Mouse (Mus musculus) erythroblast, embryonic 14.5 days (primary cell): ENCODE measurements around the gene Afg3l1.

Experiments used
- GATA1 ChIP-seq: IDR thresholded peaks from 2 replicates; pipeline ENCODE4 v1.6.1; 2012; ENCODE audit warnings: low read length, inconsistent platforms, mixed read lengths
- TAL1 ChIP-seq: IDR thresholded peaks from 3 replicates; pipeline ENCODE4 v1.6.1; 2012; ENCODE audit warnings: low read length, inconsistent platforms, mixed read lengths

DNA sequence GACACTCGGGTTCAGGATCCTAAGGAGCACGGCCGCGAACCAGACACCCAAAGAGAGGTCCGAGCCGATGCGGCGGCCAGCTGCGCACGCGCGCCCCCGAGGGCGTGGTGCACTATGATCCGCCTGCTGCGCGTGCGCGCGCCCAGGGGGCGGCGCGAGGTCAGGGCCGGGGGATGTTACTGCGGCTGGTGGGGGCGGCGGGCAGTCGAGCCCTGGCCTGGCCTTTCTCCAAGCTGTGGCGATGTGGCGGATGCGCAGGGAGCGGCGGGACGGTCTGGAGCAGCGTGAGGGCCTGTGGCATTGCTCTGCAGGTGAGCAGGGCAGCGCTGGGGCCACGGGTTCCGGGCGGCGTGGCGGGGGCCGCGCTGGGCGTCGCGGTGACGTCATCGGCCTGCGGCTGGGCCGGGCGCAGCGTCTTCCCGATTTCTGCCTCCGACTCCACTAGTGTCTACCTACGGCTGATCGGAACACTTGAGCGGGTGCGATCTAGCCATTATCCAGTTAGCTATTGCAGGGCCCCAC lies at the start of gene Afg3l1:
- no peak for TF ChIP-seq GATA1
- TF ChIP-seq TAL1: no peak
